Mouse (Mus musculus) regulatory T cell (primary cell): ENCODE results near the gene Iqcf6.

Experiments
- in situ Hi-C: fragments of 300-600 bp; cut with MboI, MseI; formaldehyde crosslinking; loops from one replicate; pipeline ENCODE4 v1.15.1; 2025; ENCODE audit warnings: high pct_unique_total_duplicates

The Iqcf6 gene

DNA sequence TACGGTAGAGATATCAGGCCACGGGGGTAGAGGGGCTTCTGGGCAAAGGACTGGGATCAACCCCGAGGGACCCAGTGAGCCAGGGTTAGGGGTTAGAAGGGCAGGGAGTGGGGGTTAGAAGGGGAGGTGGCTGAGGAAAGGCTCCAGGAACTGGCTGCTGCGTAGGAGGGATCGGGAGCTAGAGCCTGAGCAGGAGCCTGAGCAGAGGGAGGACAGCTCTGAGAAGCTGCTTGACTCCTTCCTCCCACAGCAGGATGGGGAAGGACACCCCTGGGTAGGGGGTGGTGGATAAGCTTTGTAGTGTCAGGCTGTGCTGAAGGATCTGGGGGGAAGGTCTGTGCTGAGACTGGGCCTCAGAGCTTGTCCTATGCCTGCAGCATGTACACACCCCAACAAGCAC is 30.4 kb downstream of the Iqcf6 start:
- in situ Hi-C loops: no loop called here

DNA sequence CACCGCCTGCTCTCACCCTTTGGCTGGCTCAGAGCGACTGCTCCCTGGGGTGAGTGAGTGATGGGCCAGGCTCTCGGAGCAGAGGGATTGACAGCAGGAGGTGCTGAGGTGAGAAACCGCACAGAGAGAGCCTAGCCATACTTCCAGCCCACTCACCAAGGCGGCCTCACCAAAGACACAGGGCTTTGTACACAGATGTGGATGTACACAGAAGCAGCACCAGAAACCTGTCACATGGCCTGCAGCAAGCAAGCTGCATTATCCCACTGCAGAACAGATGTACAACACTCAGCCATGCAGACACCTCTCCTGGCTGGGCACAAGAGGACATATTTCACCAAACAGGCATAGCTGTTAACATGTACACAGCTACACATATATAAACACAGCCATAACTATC is 31.2 kb downstream of the Iqcf6 start:
- in situ Hi-C loops: no loop called here

GRCm38 (mm10) chr9:106659441-106659840 is 33.1 kb downstream of the Iqcf6 start:
- in situ Hi-C loops: no loop called here

DNA sequence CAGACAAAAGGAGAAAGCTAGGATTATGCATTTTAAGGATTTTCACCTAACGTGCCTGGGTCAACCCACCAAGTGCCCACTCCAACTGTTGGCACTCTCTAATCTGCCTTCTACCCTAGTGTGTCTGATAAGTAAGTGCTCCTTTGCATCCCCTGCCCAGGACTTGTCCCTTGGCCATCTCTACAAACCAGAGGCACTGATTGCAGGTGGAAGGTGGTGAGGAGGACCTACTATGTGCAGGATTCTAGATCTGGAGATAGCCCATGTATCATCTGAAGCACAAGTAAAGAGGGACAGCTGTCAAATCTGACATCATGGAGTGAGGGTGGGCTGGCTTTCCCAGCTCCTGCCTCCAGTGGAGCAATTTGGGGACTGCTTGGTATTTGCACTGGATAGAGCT is 33.6 kb downstream of the Iqcf6 start:
- in situ Hi-C loops: no loop called here

GRCm38 (mm10) chr9:106663200-106663599 is 36.8 kb downstream of the Iqcf6 start:
- in situ Hi-C loops: no loop called here

GRCm38 (mm10) chr9:106664433-106664832 is 38.1 kb downstream of the Iqcf6 start:
- in situ Hi-C loops: no loop called here

GRCm38 (mm10) chr9:106664856-106665255 is 38.5 kb downstream of the Iqcf6 start:
- in situ Hi-C loops: no loop called here

- in situ Hi-C loops: loop anchor here (5.0 kb wide), 2 partner anchors 53 to 143 kb away; no protein-coding TSS in a partner anchor
Observed at GRCm38 (mm10) chr9:106673860-106674259, 47.5 kb downstream of the Iqcf6 start.

- in situ Hi-C loops: loop anchor here (25.0 kb wide), 1 partner anchor 1613 kb away; the partner anchor contains the start of gene Mrpl3
Observed at GRCm38 (mm10) chr9:106675480-106675879, 49.1 kb downstream of the Iqcf6 start.

GRCm38 (mm10) chr9:106675965-106676364 is 49.6 kb downstream of the Iqcf6 start:
- in situ Hi-C loops: loop anchor here (25.0 kb wide), 1 partner anchor 1614 kb away; the partner anchor contains the start of gene Mrpl3

GRCm38 (mm10) chr9:106676571-106676970 is 50.2 kb downstream of the Iqcf6 start:
- in situ Hi-C loops: loop anchor here (25.0 kb wide), 1 partner anchor 1614 kb away; the partner anchor contains the start of gene Mrpl3
